Mouse (Mus musculus): ENCODE measurements around the gene Cdk14. TPM values are rescaled to one million over a fixed set of nuclear protein-coding genes. Genes with fewer than 3 reads are reported as not detected.

Gene Cdk14
- polyA plus RNA-seq, 1 experiment from 2014 or later, result 10.8 TPM

DNA sequence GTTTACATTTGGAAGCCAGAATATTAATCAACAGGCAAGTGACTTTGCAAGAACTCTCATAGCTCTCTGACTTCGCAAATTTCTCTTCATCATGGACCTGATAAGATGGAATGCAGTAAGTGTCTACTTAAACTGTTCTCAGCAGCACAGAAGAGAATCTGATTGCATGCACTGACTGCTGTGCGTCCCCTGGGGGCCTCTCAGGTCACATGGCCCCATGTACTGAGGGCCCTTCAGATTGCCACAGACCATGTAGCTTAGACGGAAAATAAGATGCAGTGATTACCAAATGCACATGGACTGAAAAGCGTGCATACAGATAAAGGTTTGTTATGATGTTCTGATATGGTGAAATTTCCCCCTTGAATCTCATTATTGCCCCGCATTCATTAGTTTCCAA, 653.4 kb downstream of the Cdk14 start:
- H3K27ac ChIP-seq (replicated peaks), result no peak overlapping the region
- no peaks in the 10 kb centered on the region for H3K36me3 ChIP-seq
- no peak overlapping the region for H3K4me2 ChIP-seq
- H3K9me3 ChIP-seq, result no peaks in the 10 kb centered on the region
- no peak for ATAC-seq (ENCODE audit: extremely low read depth, insufficient number of reproducible peaks, low FRiP score, low TSS enrichment)
- no peak overlapping the region for H3K9ac ChIP-seq
- 45% methylated on average over 5 of the region's 5 CpGs for WGBS
- no peak overlapping the region for H3K4me3 ChIP-seq
- H3K27me3 ChIP-seq (replicated peaks), result no peaks in the 10 kb centered on the region
- H3K4me1 ChIP-seq, result peaks cover 12% of the 10 kb centered on the region

- no peak for ATAC-seq (ENCODE audit: extremely low read depth, insufficient number of reproducible peaks, low FRiP score, low TSS enrichment)
- Histone ChIP-seq H3K27ac (replicated peaks) (no peak overlapping the region), H3K4me3 (no peak overlapping the region), H3K9me3 (no peaks in the 10 kb centered on the region), H3K36me3 (no peaks in the 10 kb centered on the region), H3K4me1 (peaks cover 21% of the 10 kb centered on the region), H3K27me3 (replicated peaks) (no peaks in the 10 kb centered on the region), H3K4me2 (no peak overlapping the region), H3K9ac (no peak overlapping the region)
Measured at GRCm38 (mm10) chr5:4761891-4762290, 658.2 kb downstream of the Cdk14 start.

DNA sequence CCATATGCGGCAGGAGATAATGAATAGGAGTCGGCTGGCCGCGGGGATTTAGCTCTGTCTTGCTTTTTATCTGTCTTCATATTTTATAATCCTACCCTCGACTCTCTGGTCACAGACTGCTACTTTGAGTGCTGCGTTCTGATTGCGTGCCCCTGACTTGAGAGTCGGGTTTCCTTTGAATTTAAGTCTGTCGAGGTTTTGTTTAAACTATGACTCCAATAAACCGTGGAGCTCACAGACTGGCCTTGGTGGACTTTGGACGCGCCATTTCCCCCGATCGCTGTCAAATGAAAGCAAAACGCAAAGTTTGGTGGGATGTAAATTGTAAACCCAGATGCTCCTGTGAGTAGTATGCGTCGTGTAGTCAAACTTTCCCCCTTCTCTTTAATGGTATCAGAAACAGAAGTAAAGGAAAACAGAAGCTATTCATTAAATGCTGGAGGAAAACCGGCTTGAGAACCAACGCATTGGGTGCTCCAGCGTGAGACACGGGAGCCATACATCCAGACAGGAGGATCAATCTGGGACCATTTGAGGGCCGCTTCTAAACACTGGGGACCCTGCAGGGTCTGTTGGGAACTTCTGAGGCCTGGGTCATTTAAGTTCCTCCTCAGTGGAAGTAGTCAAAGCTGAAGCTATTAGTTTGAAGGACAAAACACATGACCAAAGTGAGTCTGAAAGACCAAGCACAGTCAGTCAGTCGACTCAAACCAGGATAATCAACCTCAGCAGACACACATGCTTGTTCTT, 661.6 kb downstream of the Cdk14 start:
- ATAC-seq (ENCODE audit: extremely low read depth, insufficient number of reproducible peaks, low FRiP score, low TSS enrichment), result peak; percentile 1; the same call in 1 of the 2 replicates
- H3K27me3 ChIP-seq (replicated peaks), result no peaks in the 10 kb centered on the region
- H3K4me3 ChIP-seq, result peak overlapping the region; percentile 95
- peaks cover 7% of the 10 kb centered on the region for H3K36me3 ChIP-seq
- 1% methylated on average over 23 of the region's 23 CpGs for WGBS
- no peaks in the 10 kb centered on the region for H3K9me3 ChIP-seq
- peak overlapping the region; percentile 99 for H3K27ac ChIP-seq (replicated peaks)
- H3K4me1 ChIP-seq, result peaks cover 36% of the 10 kb centered on the region
- peak overlapping the region; percentile 80 for H3K4me2 ChIP-seq
- H3K9ac ChIP-seq, result peak overlapping the region; percentile 98

DNA sequence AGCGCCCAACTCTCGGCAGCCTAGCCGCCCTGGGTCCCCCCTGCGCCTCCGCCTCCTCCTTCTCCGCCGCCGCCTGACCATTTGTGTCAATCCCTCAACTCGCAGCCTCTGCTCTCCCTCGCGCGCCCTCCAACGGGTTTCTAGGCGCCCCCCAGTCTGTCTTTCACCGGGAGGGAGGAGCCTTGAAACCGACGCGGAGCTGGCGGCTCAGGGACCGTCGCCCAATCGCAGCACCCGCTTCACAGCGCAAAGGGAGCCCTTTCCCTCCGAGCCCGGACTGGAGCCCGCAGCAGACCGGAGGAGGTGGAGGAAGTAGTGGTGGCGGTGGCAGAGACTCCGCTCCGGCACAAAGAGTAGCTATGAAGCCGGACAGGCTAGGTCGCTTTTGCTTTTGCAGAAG, 662.2 kb downstream of the Cdk14 start, which contains the start of gene Fzd1:
Fzd1 (minus strand) TSS at position 134 of the 400 bp plus-strand sequence.
- WGBS, result under 1% methylated on average over 32 of the region's 33 CpGs
- peak; percentile 84 for ATAC-seq (ENCODE audit: extremely low read depth, insufficient number of reproducible peaks, low FRiP score, low TSS enrichment)

GRCm38 (mm10) chr5:4756871-4757711, 663.0 kb downstream of the Cdk14 start:
- WGBS, result under 1% methylated on average over 79 of the region's 80 CpGs
- Histone ChIP-seq H3K4me2 (peak overlapping the region; percentile 80), H3K9me3 (no peaks in the 10 kb centered on the region), H3K27ac (replicated peaks) (peak overlapping the region; percentile 99), H3K4me3 (peak overlapping the region; percentile 95), H3K4me1 (peaks cover 37% of the 10 kb centered on the region), H3K9ac (peak overlapping the region; percentile 98), H3K36me3 (peaks cover 14% of the 10 kb centered on the region), H3K27me3 (replicated peaks) (no peaks in the 10 kb centered on the region)
- peak; percentile 12; the same call in 1 of the 2 replicates for ATAC-seq (ENCODE audit: extremely low read depth, insufficient number of reproducible peaks, low FRiP score, low TSS enrichment)

More for the DNA sequence above, 662.2 kb downstream of the Cdk14 start, which contains the start of gene Fzd1:
- H3K36me3 ChIP-seq, result peaks cover 11% of the 10 kb centered on the region
- H3K4me1 ChIP-seq, result peaks cover 37% of the 10 kb centered on the region
- peak within 1 kb of the TSS; percentile 98 for H3K9ac ChIP-seq
- peak within 1 kb of the TSS; percentile 99 for H3K27ac ChIP-seq (replicated peaks)
- no peaks in the 10 kb centered on the region for H3K9me3 ChIP-seq
- peak within 1 kb of the TSS; percentile 95 for H3K4me3 ChIP-seq
- H3K27me3 ChIP-seq (replicated peaks), result no peaks in the 10 kb centered on the region
- peak within 1 kb of the TSS; percentile 80 for H3K4me2 ChIP-seq

DNA sequence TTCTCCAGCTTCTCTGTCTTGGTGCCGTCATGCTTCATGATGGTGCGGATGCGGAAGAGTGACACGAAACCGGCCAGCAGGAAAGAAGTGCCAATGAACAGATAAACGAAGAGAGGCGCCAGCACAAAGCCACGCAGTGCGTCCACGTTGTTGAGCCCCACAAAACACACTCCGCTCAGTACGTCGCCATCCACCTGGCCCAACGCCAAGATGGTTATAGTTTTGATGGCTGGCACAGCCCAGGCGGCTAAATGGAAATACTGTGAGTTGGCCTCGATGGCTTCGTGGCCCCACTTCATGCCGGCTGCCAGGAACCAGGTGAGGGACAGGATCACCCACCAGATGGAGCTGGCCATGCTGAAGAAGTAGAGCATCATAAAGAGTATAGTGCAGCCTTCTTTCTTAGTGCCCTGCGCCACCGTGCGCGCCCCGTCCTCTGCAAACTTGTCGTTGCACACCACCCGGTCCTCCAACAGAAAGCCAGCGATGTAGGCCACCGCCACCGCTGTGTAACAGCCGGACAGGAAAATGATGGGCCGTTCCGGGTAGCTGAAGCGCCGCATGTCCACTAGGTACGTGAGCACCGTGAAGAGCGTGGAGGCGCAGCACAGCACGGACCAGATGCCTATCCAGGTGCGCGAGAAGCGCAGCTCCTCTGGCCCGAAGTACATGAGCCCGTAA, 664.0 kb downstream of the Cdk14 start:
- Histone ChIP-seq H3K4me2 (peak overlapping the region; percentile 80), H3K27ac (replicated peaks) (peak overlapping the region; percentile 99), H3K36me3 (peaks cover 17% of the 10 kb centered on the region), H3K4me3 (peak overlapping the region; percentile 95), H3K4me1 (peaks cover 37% of the 10 kb centered on the region), H3K27me3 (replicated peaks) (no peaks in the 10 kb centered on the region), H3K9ac (peak overlapping the region; percentile 98), H3K9me3 (no peaks in the 10 kb centered on the region)
- 2% methylated on average over 43 of the region's 43 CpGs for WGBS
- ATAC-seq (ENCODE audit: extremely low read depth, insufficient number of reproducible peaks, low FRiP score, low TSS enrichment), result no peak

DNA sequence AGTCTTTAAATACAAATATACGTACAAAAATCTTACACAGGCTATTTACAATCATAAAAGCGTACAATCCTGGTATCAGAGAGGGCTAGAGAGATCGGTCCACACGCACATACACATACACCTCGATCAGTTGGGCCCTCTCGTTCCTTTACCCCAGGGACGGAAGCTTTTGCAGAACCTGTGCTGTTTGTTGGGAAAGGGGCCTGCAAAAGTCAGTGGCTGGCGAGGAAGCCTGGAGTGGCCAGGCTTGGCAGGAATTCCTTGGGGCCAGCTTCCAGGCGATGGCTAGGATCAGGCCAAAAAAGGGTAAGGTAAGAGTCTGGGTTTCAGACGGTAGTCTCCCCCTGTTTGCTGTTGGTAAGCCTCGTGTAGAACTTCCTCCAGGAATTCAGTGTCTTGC, 664.8 kb downstream of the Cdk14 start:
- Histone ChIP-seq H3K36me3 (peaks cover 17% of the 10 kb centered on the region), H3K27me3 (replicated peaks) (no peaks in the 10 kb centered on the region), H3K27ac (replicated peaks) (peak overlapping the region; percentile 99), H3K9me3 (no peaks in the 10 kb centered on the region), H3K4me2 (peak overlapping the region; percentile 80), H3K4me1 (peaks cover 37% of the 10 kb centered on the region), H3K4me3 (peak overlapping the region; percentile 95), H3K9ac (peak overlapping the region; percentile 98)
- 31% methylated on average over 11 of the region's 11 CpGs for WGBS
- ATAC-seq (ENCODE audit: extremely low read depth, insufficient number of reproducible peaks, low FRiP score, low TSS enrichment), result no peak

GRCm38 (mm10) chr5:4754701-4755281, 665.3 kb downstream of the Cdk14 start:
- no peak for ATAC-seq (ENCODE audit: extremely low read depth, insufficient number of reproducible peaks, low FRiP score, low TSS enrichment)
- H3K9ac ChIP-seq, result peak overlapping the region; percentile 98
- peak overlapping the region; percentile 80 for H3K4me2 ChIP-seq
- peak overlapping the region; percentile 95 for H3K4me3 ChIP-seq
- no peaks in the 10 kb centered on the region for H3K9me3 ChIP-seq
- 30% methylated on average over 9 of the region's 9 CpGs for WGBS
- H3K27ac ChIP-seq (replicated peaks), result peak overlapping the region; percentile 50
- peaks cover 36% of the 10 kb centered on the region for H3K4me1 ChIP-seq
- H3K36me3 ChIP-seq, result peaks cover 17% of the 10 kb centered on the region
- H3K27me3 ChIP-seq (replicated peaks), result no peaks in the 10 kb centered on the region

Small RNA genes within 50 kb of the gene (microRNA-seq; reads per million reads assigned to microRNA genes)
- gene Gm25037, result not detected
- gene Gm44483, result not detected

Other genes with a start within 250 kb of the Cdk14 start
- not detected in 2 replicates for gene 1700015F17Rik, start 58.8 kb upstream of the Cdk14 start, polyA plus RNA-seq (2015; fragmentation: Nextera tagmentation; extraction: Ambion mirVana)
- gene Cldn12, start 94.6 kb upstream of the Cdk14 start, polyA plus RNA-seq (2015; fragmentation: Nextera tagmentation; extraction: Ambion mirVana), result 12.8 and 14.0 TPM in 2 replicates
- gene Gtpbp10, start 139.2 kb upstream of the Cdk14 start, polyA plus RNA-seq (2015; fragmentation: Nextera tagmentation; extraction: Ambion mirVana), result 17.6 and 18.5 TPM in 2 replicates
- gene Gm8773, start 153.5 kb upstream of the Cdk14 start, polyA plus RNA-seq (2015; fragmentation: Nextera tagmentation; extraction: Ambion mirVana), result 0.56 and 0.73 TPM in 2 replicates
- gene Cfap69, start 243.9 kb upstream of the Cdk14 start, polyA plus RNA-seq (2015; fragmentation: Nextera tagmentation; extraction: Ambion mirVana), result 0.78 and 1.4 TPM in 2 replicates

Data from heart, embryonic 13.5 days (tissue).